Mouse (Mus musculus) cerebellum, adult 11 months (tissue): Measurements from ENCODE around the gene Hba-a1.
"Not testable (repeated sequence)": the region's sequence is repeated elsewhere in the genome, so short reads cannot be mapped to it uniquely, and the experiment has no call there.

Experiments
- DNase-seq: peaks from one replicate; pipeline ENCODE4 v3.0.0; 2022

Gene Hba-a1

DNA sequence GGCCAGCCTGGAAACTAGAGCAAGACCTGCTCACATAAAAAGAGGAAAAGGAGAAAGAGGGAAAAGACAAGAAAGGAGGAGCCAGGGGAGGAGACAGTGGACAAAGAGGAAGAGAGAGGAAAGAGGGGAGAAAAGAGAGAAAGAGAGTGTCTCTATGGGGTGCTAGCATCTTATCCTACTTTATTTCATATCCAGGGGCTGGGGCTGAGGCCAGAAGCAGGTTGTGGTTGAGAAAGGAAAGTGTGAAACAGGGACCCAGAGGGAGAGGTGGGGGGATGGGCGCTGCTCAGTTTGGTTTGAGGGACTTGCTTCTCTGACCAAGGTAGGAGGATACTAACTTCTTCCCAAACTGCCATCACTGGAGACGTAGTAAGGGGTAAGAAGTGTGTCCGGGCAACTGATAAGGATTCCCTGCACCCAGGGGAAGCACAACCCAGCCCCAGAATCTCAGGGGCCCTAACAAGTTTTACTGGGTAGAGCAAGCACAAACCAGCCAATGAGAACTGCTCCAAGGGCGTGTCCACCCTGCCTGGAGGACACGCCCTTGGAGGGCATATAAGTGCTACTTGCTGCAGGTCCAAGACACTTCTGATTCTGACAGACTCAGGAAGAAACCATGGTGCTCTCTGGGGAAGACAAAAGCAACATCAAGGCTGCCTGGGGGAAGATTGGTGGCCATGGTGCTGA lies at the start of gene Hba-a1:
TSS of gene Hba-a1 (plus strand) at position 421 of the 687 bp plus-strand sequence.
- DNase-seq: not testable (repeated sequence)

GRCm38 (mm10) chr11:32233895-32234294 lies 49.4 kb upstream of the Hba-a1 start:
- peak; percentile 46 for DNase-seq

- DNase-seq: peak; percentile 10
These were observed 48.4 kb upstream of the Hba-a1 start for GRCm38 (mm10) chr11:32234816-32235485.

GRCm38 (mm10) chr11:32235646-32236045 lies 47.7 kb upstream of the Hba-a1 start:
- DNase-seq: peak; percentile 56

GRCm38 (mm10) chr11:32236132-32236531 lies 47.2 kb upstream of the Hba-a1 start:
- DNase-seq: peak; percentile 18

- DNase-seq: peak; percentile 68
These were observed 46.5 kb upstream of the Hba-a1 start for GRCm38 (mm10) chr11:32236712-32237410.

GRCm38 (mm10) chr11:32237411-32237795 lies 45.9 kb upstream of the Hba-a1 start:
- no peak for DNase-seq

DNA sequence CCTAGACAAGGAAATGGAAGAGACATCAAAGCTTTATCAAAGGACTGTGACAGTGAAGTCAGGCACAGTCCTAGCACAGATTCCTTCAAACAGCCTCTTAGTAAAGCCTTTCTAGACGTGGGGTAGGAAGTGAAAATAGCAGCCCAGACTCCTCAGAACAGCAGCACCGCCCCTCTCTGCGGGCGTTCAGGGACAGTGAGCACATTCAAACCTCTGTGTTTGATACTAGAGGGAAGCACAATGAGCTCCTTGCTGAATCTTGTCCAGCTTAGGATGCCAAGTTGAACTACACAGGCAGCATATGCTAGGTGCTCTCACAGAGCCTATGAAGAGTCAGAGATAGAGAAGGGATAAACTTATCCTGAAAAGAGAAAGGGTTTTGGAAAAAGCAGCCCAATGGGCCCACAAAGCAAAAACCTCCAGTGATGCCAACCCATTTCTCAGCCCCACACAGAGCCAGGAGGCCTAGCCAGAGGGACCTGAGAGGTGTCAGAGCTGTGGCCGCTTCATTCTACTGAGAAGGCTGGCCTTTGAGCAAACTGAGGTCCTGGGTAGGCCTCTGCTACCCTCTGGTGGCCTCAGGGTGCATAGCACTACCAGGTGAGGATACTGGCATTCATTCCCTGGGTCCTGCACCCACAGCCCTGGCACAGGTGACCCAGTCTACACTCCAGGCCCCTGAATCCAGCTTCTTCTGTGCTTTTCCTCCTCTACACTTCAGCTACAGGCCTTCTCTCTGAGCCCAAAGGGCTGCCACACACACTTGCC lies 45.0 kb upstream of the Hba-a1 start:
- DNase-seq: peak; percentile 81

DNA sequence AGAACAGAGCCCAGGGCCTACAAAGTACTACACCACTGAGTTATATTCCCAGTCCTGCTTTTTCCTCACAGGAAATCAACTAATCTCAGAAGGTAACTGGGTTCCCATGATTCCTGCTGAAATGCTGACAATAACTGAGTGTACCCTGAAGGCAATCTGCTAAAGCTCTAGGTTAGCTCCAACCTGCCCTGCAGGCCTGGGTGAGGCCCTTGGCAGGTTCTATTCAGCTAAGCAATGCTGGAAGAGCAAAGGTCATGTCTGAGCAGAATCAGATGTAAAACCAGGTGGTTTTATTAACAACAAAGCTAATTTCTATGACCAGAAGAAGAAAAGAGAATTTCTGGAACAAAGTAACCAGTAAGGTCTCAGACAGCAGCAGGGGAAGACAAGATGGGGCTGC lies 41.9 kb upstream of the Hba-a1 start:
- DNase-seq: no peak

DNA sequence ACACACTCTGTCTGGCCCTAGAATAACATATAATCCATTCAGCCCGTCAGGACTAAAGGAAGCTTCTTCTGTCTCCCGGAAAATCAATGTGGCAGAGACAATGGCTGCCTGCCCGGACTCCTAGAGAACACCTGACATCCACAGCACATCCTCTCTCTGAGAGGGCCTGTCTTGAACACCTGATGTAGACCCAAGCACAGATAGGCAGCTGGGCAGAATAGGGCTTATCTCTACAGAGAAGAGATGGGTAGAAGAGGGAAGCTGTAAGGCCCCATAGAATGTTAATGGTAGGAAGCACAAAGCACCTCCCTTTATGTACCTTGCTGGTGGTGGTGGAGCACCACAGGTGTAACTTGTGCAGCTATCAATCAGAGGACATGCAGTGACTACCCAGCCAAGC lies 41.1 kb upstream of the Hba-a1 start:
- DNase-seq: no peak

- no peak for DNase-seq
These were observed 39.9 kb upstream of the Hba-a1 start for GRCm38 (mm10) chr11:32243205-32243955.

DNA sequence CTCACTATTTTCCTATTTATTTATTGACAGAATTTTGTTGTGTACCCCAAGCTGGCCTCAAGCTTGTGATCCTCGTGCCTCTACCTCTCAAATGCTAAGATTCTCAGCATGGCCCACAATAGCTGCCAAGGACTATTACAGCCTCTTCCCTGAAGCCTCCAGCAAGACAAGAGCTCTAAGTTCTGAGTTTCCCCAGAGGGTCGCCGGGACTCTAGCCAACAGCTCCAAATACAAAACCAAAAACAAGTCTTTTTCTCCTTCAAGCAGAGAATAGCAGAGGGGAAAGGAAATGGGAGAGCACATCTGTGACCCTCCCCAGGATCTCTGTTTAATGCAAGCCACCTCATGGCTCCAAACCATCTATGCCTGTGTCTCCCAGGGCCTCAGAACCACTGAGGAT lies 39.2 kb upstream of the Hba-a1 start:
- DNase-seq: no peak

- DNase-seq: no peak
These were observed 38.7 kb upstream of the Hba-a1 start for GRCm38 (mm10) chr11:32244617-32245016.

- DNase-seq: no peak
These were observed 37.7 kb upstream of the Hba-a1 start for GRCm38 (mm10) chr11:32245614-32246013.

GRCm38 (mm10) chr11:32247068-32247467 lies 36.2 kb upstream of the Hba-a1 start:
- no peak for DNase-seq

DNA sequence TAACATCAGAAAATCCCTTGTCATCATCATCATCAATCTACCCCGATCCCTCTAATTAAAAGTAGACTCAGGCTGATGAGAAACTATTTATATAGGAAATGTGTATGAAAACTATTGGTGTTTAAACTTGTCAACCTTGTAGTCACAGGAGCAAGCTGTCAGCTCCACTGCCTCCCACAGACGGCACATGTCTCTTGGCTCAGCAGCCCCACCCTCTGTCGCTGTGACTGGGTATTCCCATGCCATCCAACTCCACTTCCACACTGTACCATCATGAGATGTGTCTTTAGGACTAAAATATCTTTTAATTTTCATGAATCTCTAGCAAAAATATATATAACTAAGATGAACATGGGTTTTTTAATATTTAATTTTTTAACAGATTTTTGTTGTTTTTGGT lies 35.0 kb upstream of the Hba-a1 start:
- DNase-seq: no peak

- DNase-seq: no peak
These were observed 32.2 kb upstream of the Hba-a1 start for GRCm38 (mm10) chr11:32250880-32251763.

DNA sequence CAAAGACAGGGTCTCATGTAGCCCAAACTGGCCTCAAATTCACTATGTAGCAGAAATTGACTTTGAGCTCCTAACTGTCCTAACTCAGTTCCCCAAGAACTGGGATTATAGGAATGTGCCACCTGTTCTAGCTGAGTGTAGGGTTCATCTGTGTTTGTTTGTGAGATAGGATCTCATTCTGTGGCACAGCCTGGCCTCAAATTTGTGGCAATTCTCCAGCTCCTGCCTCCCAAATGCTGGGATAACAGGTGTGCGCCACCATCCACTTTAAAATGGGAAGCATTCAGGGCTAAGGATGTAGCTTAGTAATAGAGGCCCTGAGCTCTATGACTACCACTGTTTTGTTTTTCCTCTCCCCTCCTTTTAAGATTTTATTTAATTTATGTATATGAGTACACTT lies 30.2 kb upstream of the Hba-a1 start:
- DNase-seq: no peak

DNA sequence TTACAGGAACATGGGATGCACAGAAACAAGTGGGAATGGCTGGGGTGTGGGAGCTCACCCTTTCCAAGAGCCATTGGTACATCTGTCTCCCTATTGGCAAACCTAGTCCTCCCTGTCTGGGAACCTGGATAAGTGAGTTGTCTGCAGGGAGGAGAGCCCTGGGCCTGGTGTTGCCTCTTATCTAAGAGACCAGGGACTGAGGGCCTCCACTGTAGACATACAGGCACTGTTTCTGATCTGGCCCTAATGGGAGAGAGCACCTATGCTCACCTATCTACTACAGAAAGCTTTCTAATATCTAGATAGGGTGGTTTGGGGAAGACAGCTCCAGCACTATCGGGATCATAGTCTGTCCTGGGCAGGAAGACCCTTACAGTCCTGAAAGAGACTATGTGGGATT lies 27.2 kb upstream of the Hba-a1 start:
- DNase-seq: no peak

GRCm38 (mm10) chr11:32256566-32256965 lies 26.7 kb upstream of the Hba-a1 start:
- DNase-seq: no peak

DNA sequence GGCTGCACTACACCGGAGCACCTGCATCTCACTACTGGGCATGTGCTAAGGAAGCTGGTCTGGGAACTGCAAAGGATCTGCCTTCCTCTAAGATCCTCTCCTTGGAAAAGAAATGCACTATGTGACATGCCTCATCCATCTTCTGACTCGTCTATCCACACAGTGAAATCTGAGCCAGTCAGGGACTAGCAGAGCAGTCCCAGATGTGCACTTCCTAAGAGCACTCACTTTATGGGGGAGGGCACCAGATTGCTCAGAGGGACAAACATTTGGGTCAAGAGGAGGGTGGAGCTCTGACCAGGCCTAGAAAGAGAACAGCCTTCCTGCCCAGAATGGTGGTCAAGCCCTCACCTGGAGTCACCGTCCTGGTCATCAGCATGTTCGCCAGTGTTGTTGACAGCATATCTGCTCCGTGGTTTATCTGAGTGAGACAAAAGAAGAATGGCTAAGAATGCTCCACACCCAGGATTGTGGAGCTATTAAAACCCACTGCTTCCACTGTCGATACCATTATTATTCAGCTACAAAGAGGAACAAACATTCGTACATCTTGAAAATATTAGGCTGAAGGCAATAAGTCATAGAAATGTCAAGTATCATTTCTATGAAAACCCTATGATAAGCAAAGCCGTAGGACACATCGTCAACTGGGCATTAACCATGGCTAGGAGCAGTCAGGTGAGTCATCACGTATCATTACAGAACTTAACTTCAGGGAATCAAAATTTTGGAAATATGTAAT lies 20.5 kb upstream of the Hba-a1 start:
- no peak for DNase-seq
